11 mouse cellular contexts compared by ENCODE assay signal in genomic region chr10:80899074-80899473, GRCm38 (mm10). TPM values are rescaled to one million over a fixed set of nuclear protein-coding genes. Genes with fewer than 3 reads are reported as not detected.
A peak's percentile ranks its signal among the peaks of the same experiment; 100 is the strongest.
DNase-seq lines count a peak whose midpoint lies in the region; ATAC-seq and TF ChIP-seq lines count a peak whose summit lies in the region.
"Had no signal": no experiment of that assay in that cellular context is flagged by ENCODE, and none has a peak within 500 bp of the region (broad histone marks: within the 10 kb centered on the region; RNA-seq: fewer than 3 reads in every experiment).

No protein-coding gene starts in this region.

- 0 out of 2 replicates have a peak overlapping the region, but pooled peaks have one; percentile 82 for H3K4me2 ChIP-seq in kidney, embryonic 16.5 days (replicated peaks; ENCODE audit: low read depth, low read length)
- peak overlapping the region; percentile 95 for H3K4me2 ChIP-seq in embryonic facial prominence, embryonic 12.5 days (replicated peaks)
- H3K4me2 ChIP-seq in intestine, embryonic 14.5 days (ENCODE audit: low read length): peak overlapping the region; percentile 94; the same call in 1 of the 2 replicates
- H3K4me2 ChIP-seq in midbrain, embryonic 16.5 days (ENCODE audit: low read length): peak overlapping the region; percentile 96
- no peak overlapping the region for H3K4me2 ChIP-seq in lung, postnatal 0 days (replicated peaks; ENCODE audit: low read depth, low read length)

- H3K27ac ChIP-seq in kidney, embryonic 16.5 days (ENCODE audit: low read length): no peak overlapping the region
- no peak overlapping the region for H3K27ac ChIP-seq in embryonic facial prominence, embryonic 12.5 days
- H3K27ac ChIP-seq in intestine, embryonic 14.5 days (ENCODE audit: low read depth): no peak overlapping the region
- no peak overlapping the region for H3K27ac ChIP-seq in midbrain, embryonic 16.5 days (ENCODE audit: low read length)
- H3K27ac ChIP-seq in lung, postnatal 0 days (ENCODE audit: low read length): no peak overlapping the region

- 91% methylated on average over 8 of the region's 8 CpGs for WGBS in kidney, embryonic 16.5 days
- 90% methylated on average over 8 of the region's 8 CpGs for WGBS in embryonic facial prominence, embryonic 12.5 days
- 84% methylated on average over 8 of the region's 8 CpGs for WGBS in intestine, embryonic 14.5 days
- 91% methylated on average over 8 of the region's 8 CpGs for WGBS in midbrain, embryonic 16.5 days
- 87% methylated on average over 8 of the region's 8 CpGs for WGBS in lung, postnatal 0 days

- H3K9me3 ChIP-seq in kidney, embryonic 16.5 days (ENCODE audit: low read length): no peaks in the 10 kb centered on the region
- no peaks in the 10 kb centered on the region for H3K9me3 ChIP-seq in embryonic facial prominence, embryonic 12.5 days
- no peaks in the 10 kb centered on the region for H3K9me3 ChIP-seq in intestine, embryonic 14.5 days (ENCODE audit: control insufficient read depth, low read length)
- no peaks in the 10 kb centered on the region for H3K9me3 ChIP-seq in midbrain, embryonic 16.5 days (replicated peaks; ENCODE audit: control insufficient read depth, low read length, poor library complexity, severe bottlenecking)
- no peaks in the 10 kb centered on the region for H3K9me3 ChIP-seq in lung, postnatal 0 days (ENCODE audit: low read length)

- no peak for TF ChIP-seq EP300 in lung, postnatal 0 days (IDR thresholded peaks at IDR 0.05)

- no peak overlapping the region for H3K9ac ChIP-seq in kidney, embryonic 16.5 days (replicated peaks; ENCODE audit: low read length)
- 0 out of 2 replicates have a peak overlapping the region, but pooled peaks have one; percentile 87 for H3K9ac ChIP-seq in embryonic facial prominence, embryonic 12.5 days
- H3K9ac ChIP-seq in intestine, embryonic 14.5 days (ENCODE audit: low read length): no peak overlapping the region
- no peak overlapping the region for H3K9ac ChIP-seq in midbrain, embryonic 16.5 days (ENCODE audit: low read depth, low read length)
- H3K9ac ChIP-seq in lung, postnatal 0 days (replicated peaks; ENCODE audit: low read depth): no peak overlapping the region

- no peak for DNase-seq in kidney, adult 11 months
- no peak for DNase-seq in intestine, embryonic 14.5 days (ENCODE audit: low spot score)
- DNase-seq in gastrocnemius, postnatal 25 days: no peak
- no peak for DNase-seq in lung, postnatal 0 days (ENCODE audit: low spot score)
- DNase-seq in frontal cortex, postnatal 10 days (ENCODE audit: low spot score in 2 of 2): no peak
- DNase-seq: cerebellum, adult 11 months; heart, adult 18-20 months had no signal

- no peak overlapping the region for H3K4me3 ChIP-seq in kidney, embryonic 16.5 days (ENCODE audit: low read length)
- H3K4me3 ChIP-seq in embryonic facial prominence, embryonic 12.5 days: peak overlapping the region; percentile 86
- H3K4me3 ChIP-seq in intestine, embryonic 14.5 days (ENCODE audit: low read depth, low read length): no peak overlapping the region
- no peak overlapping the region for H3K4me3 ChIP-seq in midbrain, embryonic 16.5 days (ENCODE audit: low read depth, low read length)
- no peak overlapping the region for H3K4me3 ChIP-seq in lung, postnatal 0 days (ENCODE audit: low read depth, low read length)

- peaks cover 11% of the 10 kb centered on the region for H3K4me1 ChIP-seq in kidney, embryonic 16.5 days (ENCODE audit: insufficient read depth, low read length)
- peaks cover 19% of the 10 kb centered on the region for H3K4me1 ChIP-seq in embryonic facial prominence, embryonic 12.5 days
- peaks cover 12% of the 10 kb centered on the region for H3K4me1 ChIP-seq in intestine, embryonic 14.5 days (replicated peaks; ENCODE audit: control insufficient read depth, insufficient read depth, low read length)
- peaks cover 10% of the 10 kb centered on the region for H3K4me1 ChIP-seq in midbrain, embryonic 16.5 days (ENCODE audit: control insufficient read depth, insufficient read depth, low read length)
- peaks cover 10% of the 10 kb centered on the region for H3K4me1 ChIP-seq in lung, postnatal 0 days (ENCODE audit: insufficient read depth, low read depth, low read length)

- TF ChIP-seq CTCF in lung, postnatal 0 days (IDR thresholded peaks at IDR 0.05): no peak

- ATAC-seq in kidney, embryonic 16.5 days (ENCODE audit: low FRiP score, low TSS enrichment): no peak
- ATAC-seq in embryonic facial prominence, embryonic 12.5 days (ENCODE audit: insufficient number of reproducible peaks, insufficient read depth, low FRiP score, low TSS enrichment): no peak
- no peak for ATAC-seq in intestine, embryonic 14.5 days (replicated peaks; ENCODE audit: low FRiP score, low TSS enrichment, low read depth)
- no peak for ATAC-seq in midbrain, embryonic 16.5 days
- ATAC-seq in lung, postnatal 0 days: no peak
- ATAC-seq: Patski had no signal

- H3K36me3 ChIP-seq in kidney, embryonic 16.5 days (ENCODE audit: insufficient read depth, low read length): peaks cover 18% of the 10 kb centered on the region
- H3K36me3 ChIP-seq in embryonic facial prominence, embryonic 12.5 days: peaks cover 26% of the 10 kb centered on the region
- peaks cover 35% of the 10 kb centered on the region for H3K36me3 ChIP-seq in intestine, embryonic 14.5 days (ENCODE audit: control insufficient read depth, insufficient read depth, low read length)
- peaks cover 19% of the 10 kb centered on the region for H3K36me3 ChIP-seq in midbrain, embryonic 16.5 days (ENCODE audit: control insufficient read depth, insufficient read depth, low read length)
- no peaks in the 10 kb centered on the region for H3K36me3 ChIP-seq in lung, postnatal 0 days (ENCODE audit: insufficient read depth, low read length)

- no peaks in the 10 kb centered on the region for H3K27me3 ChIP-seq in kidney, embryonic 16.5 days (ENCODE audit: insufficient read depth, low read length)
- H3K27me3 ChIP-seq in embryonic facial prominence, embryonic 12.5 days: no peaks in the 10 kb centered on the region
- no peaks in the 10 kb centered on the region for H3K27me3 ChIP-seq in intestine, embryonic 14.5 days (replicated peaks; ENCODE audit: control insufficient read depth, insufficient read depth, low read length)
- no peaks in the 10 kb centered on the region for H3K27me3 ChIP-seq in midbrain, embryonic 16.5 days (ENCODE audit: control insufficient read depth, insufficient read depth, low read depth, low read length)
- no peaks in the 10 kb centered on the region for H3K27me3 ChIP-seq in lung, postnatal 0 days (replicated peaks; ENCODE audit: insufficient read depth, low read length)
- H3K27me3 ChIP-seq: Patski had no signal

RNA-seq across cellular contexts. Expression of gene Timm13, which starts 1.7 kb away (rescaled TPM):
- polyA plus RNA-seq in kidney, embryonic 16.5 days (2015; fragmentation: Nextera tagmentation; extraction: Ambion mirVana): 361 and 376 TPM in 2 replicates
- 308 and 322 TPM in 2 replicates for polyA plus RNA-seq in embryonic facial prominence, embryonic 12.5 days (2016; fragmentation: Nextera tagmentation; extraction: Ambion mirVana)
- polyA plus RNA-seq in intestine, embryonic 14.5 days (2014; fragmentation: Nextera tagmentation; extraction: Ambion mirVana): 392 and 393 TPM in 2 replicates
- 297 and 316 TPM in 2 replicates for polyA plus RNA-seq in midbrain, embryonic 16.5 days (2015; fragmentation: Nextera tagmentation; extraction: Ambion mirVana)
- total RNA-seq in gastrocnemius, postnatal 25 days (2021): 100 to 1,000 TPM; 114 to 125 TPM
- 211 and 233 TPM in 2 replicates for polyA plus RNA-seq in lung, postnatal 0 days (2015; fragmentation: Nextera tagmentation; extraction: Ambion mirVana)

RNA-seq across cellular contexts. Expression of gene Lmnb2, which starts 19.0 kb away (rescaled TPM):
- 61.8 and 62.4 TPM in 2 replicates for polyA plus RNA-seq in kidney, embryonic 16.5 days (2015; fragmentation: Nextera tagmentation; extraction: Ambion mirVana)
- 70.3 TPM in 2 replicates for polyA plus RNA-seq in embryonic facial prominence, embryonic 12.5 days (2016; fragmentation: Nextera tagmentation; extraction: Ambion mirVana)
- 15.5 and 18.3 TPM in 2 replicates for polyA plus RNA-seq in intestine, embryonic 14.5 days (2014; fragmentation: Nextera tagmentation; extraction: Ambion mirVana)
- 40.4 and 45.5 TPM in 2 replicates for polyA plus RNA-seq in midbrain, embryonic 16.5 days (2015; fragmentation: Nextera tagmentation; extraction: Ambion mirVana)
- total RNA-seq in gastrocnemius, postnatal 25 days (2021): 1 to 10 TPM; 3.7 to 5.1 TPM
- polyA plus RNA-seq in lung, postnatal 0 days (2015; fragmentation: Nextera tagmentation; extraction: Ambion mirVana): 6.9 and 7.3 TPM in 2 replicates

RNA-seq across cellular contexts. Expression of gene Tmprss9, which starts 27.4 kb away (rescaled TPM):
- 0.08 TPM in 1 of 2 replicates, not detected in the other for polyA plus RNA-seq in kidney, embryonic 16.5 days (2015; fragmentation: Nextera tagmentation; extraction: Ambion mirVana)
- 0.09 and 0.10 TPM in 2 replicates for polyA plus RNA-seq in embryonic facial prominence, embryonic 12.5 days (2016; fragmentation: Nextera tagmentation; extraction: Ambion mirVana)
- 0.04 TPM in 1 of 2 replicates, not detected in the other for polyA plus RNA-seq in intestine, embryonic 14.5 days (2014; fragmentation: Nextera tagmentation; extraction: Ambion mirVana)
- polyA plus RNA-seq in midbrain, embryonic 16.5 days (2015; fragmentation: Nextera tagmentation; extraction: Ambion mirVana): 0.10 and 0.16 TPM in 2 replicates
- total RNA-seq in gastrocnemius, postnatal 25 days (2021): not detected
- polyA plus RNA-seq in lung, postnatal 0 days (2015; fragmentation: Nextera tagmentation; extraction: Ambion mirVana): 0.04 TPM in 1 of 2 replicates, not detected in the other
- total RNA-seq: heart, adult 18-20 months had no signal

RNA-seq across cellular contexts. Expression of gene Gadd45b, which starts 30.8 kb away (rescaled TPM):
- 22.3 and 24.1 TPM in 2 replicates for polyA plus RNA-seq in kidney, embryonic 16.5 days (2015; fragmentation: Nextera tagmentation; extraction: Ambion mirVana)
- 15.9 and 20.5 TPM in 2 replicates for polyA plus RNA-seq in embryonic facial prominence, embryonic 12.5 days (2016; fragmentation: Nextera tagmentation; extraction: Ambion mirVana)
- 18.2 and 21.2 TPM in 2 replicates for polyA plus RNA-seq in intestine, embryonic 14.5 days (2014; fragmentation: Nextera tagmentation; extraction: Ambion mirVana)
- 6.4 and 7.1 TPM in 2 replicates for polyA plus RNA-seq in midbrain, embryonic 16.5 days (2015; fragmentation: Nextera tagmentation; extraction: Ambion mirVana)
- total RNA-seq in gastrocnemius, postnatal 25 days (2021): 10 to 100 TPM; 12.7 to 30.0 TPM
- 131 and 145 TPM in 2 replicates for polyA plus RNA-seq in lung, postnatal 0 days (2015; fragmentation: Nextera tagmentation; extraction: Ambion mirVana)

RNA-seq across cellular contexts. Expression of gene Sppl2b, which starts 44.0 kb away (rescaled TPM):
- polyA plus RNA-seq in kidney, embryonic 16.5 days (2015; fragmentation: Nextera tagmentation; extraction: Ambion mirVana): 52.6 and 54.0 TPM in 2 replicates
- 52.0 and 53.0 TPM in 2 replicates for polyA plus RNA-seq in embryonic facial prominence, embryonic 12.5 days (2016; fragmentation: Nextera tagmentation; extraction: Ambion mirVana)
- polyA plus RNA-seq in intestine, embryonic 14.5 days (2014; fragmentation: Nextera tagmentation; extraction: Ambion mirVana): 27.0 and 30.6 TPM in 2 replicates
- 82.4 and 84.1 TPM in 2 replicates for polyA plus RNA-seq in midbrain, embryonic 16.5 days (2015; fragmentation: Nextera tagmentation; extraction: Ambion mirVana)
- total RNA-seq in gastrocnemius, postnatal 25 days (2021): 10 to 100 TPM; 21.7 to 23.6 TPM
- polyA plus RNA-seq in lung, postnatal 0 days (2015; fragmentation: Nextera tagmentation; extraction: Ambion mirVana): 26.5 and 26.8 TPM in 2 replicates
